ENCODE assay signal across 17 mouse cellular contexts in genomic region chr10:41204191-41204590, GRCm38 (mm10).
DNase-seq lines count a peak whose midpoint lies in the region; ATAC-seq and TF ChIP-seq lines count a peak whose summit lies in the region.
"Had no signal": no experiment of that assay in that cellular context is flagged by ENCODE, and none has a peak within 500 bp of the region (broad histone marks: within the 10 kb centered on the region; RNA-seq: fewer than 3 reads in every experiment).

No protein-coding gene starts in this region.

- no peak for TF ChIP-seq CTCF in liver, postnatal 0 days (IDR thresholded peaks at IDR 0.05; ENCODE audit: low read depth)

- peak overlapping the region; percentile 46; the same call in 1 of the 2 replicates for H3K27ac ChIP-seq in heart, embryonic 12.5 days (ENCODE audit: poor library complexity, severe bottlenecking)
- peak overlapping the region; percentile 94 for H3K27ac ChIP-seq in liver, embryonic 11.5 days (ENCODE audit: low read depth, low read length)
- H3K27ac ChIP-seq in liver, postnatal 0 days (ENCODE audit: low read depth), result peak overlapping the region; percentile 93
- H3K27ac ChIP-seq: kidney, postnatal 0 days; layer of hippocampus, adult 2 months; limb, embryonic 15.5 days; midbrain, embryonic 15.5 days had no signal

- no peak overlapping the region for H3K4me2 ChIP-seq in heart, embryonic 12.5 days
- peak overlapping the region; percentile 59 for H3K4me2 ChIP-seq in liver, embryonic 11.5 days
- H3K4me2 ChIP-seq in liver, postnatal 0 days (ENCODE audit: low read depth, low read length), result peak overlapping the region; percentile 36
- H3K4me2 ChIP-seq: limb, embryonic 15.5 days; midbrain, embryonic 15.5 days had no signal

- no peak for TF ChIP-seq EP300 in liver, postnatal 0 days (IDR thresholded peaks at IDR 0.05; ENCODE audit: low read depth)

- H3K4me1 ChIP-seq in heart, embryonic 12.5 days (replicated peaks), result peaks cover 10% of the 10 kb centered on the region
- peaks cover 33% of the 10 kb centered on the region for H3K4me1 ChIP-seq in liver, embryonic 11.5 days (replicated peaks; ENCODE audit: control insufficient read depth, insufficient read depth, low read length)
- peaks cover 31% of the 10 kb centered on the region for H3K4me1 ChIP-seq in liver, postnatal 0 days (ENCODE audit: insufficient read depth)
- H3K4me1 ChIP-seq: limb, embryonic 15.5 days had no signal

- no peak for ATAC-seq in heart, embryonic 12.5 days (ENCODE audit: insufficient number of reproducible peaks, low FRiP score)
- ATAC-seq in liver, embryonic 11.5 days (replicated peaks; ENCODE audit: low FRiP score), result no peak
- no peak for ATAC-seq in liver, postnatal 0 days
- ATAC-seq: midbrain, embryonic 15.5 days had no signal

- 24% methylated on average over 5 of the region's 5 CpGs for WGBS in heart, embryonic 12.5 days
- WGBS in liver, embryonic 11.5 days, result 50% methylated on average over 5 of the region's 5 CpGs
- WGBS in liver, postnatal 0 days (ENCODE audit: insufficient replicate concordance), result 43% methylated on average over 5 of the region's 5 CpGs

- no peak for DNase-seq in heart, adult 8-10 months (ENCODE audit: low spot score)
- peak; percentile 8 for DNase-seq in ovary, postnatal 36 days (ENCODE audit: low spot score)
- DNase-seq in ovary, postnatal 10 days (ENCODE audit: low spot score), result no peak
- DNase-seq in liver, embryonic 11.5 days (ENCODE audit: low spot score), result no peak
- DNase-seq in liver, postnatal 0 days, result no peak
- no peak for DNase-seq in adrenal gland, adult 18-20 months (ENCODE audit: low spot score in 2 of 2)
- DNase-seq: adrenal gland, adult 8-10 months; cerebellum, adult 11-12 months; gastrocnemius, postnatal 25 days; kidney, adult 18-20 months; right cerebral cortex, adult 18-20 months; thymus, postnatal 25 days had no signal

- no peak overlapping the region for H3K9ac ChIP-seq in heart, embryonic 12.5 days
- peak overlapping the region; percentile 17 for H3K9ac ChIP-seq in liver, embryonic 11.5 days (ENCODE audit: low read depth, low read length)
- peak overlapping the region; percentile 50 for H3K9ac ChIP-seq in liver, postnatal 0 days (replicated peaks)
- H3K9ac ChIP-seq: limb, embryonic 15.5 days; midbrain, embryonic 15.5 days had no signal

- no peaks in the 10 kb centered on the region for H3K27me3 ChIP-seq in heart, embryonic 12.5 days (replicated peaks)
- H3K27me3 ChIP-seq in liver, embryonic 11.5 days (replicated peaks; ENCODE audit: control insufficient read depth, insufficient read depth, low read length), result no peaks in the 10 kb centered on the region
- no peaks in the 10 kb centered on the region for H3K27me3 ChIP-seq in liver, postnatal 0 days (ENCODE audit: insufficient read depth, low read length)
- H3K27me3 ChIP-seq: limb, embryonic 15.5 days; midbrain, embryonic 15.5 days had no signal

- H3K9me3 ChIP-seq in heart, embryonic 12.5 days (replicated peaks), result no peaks in the 10 kb centered on the region
- no peaks in the 10 kb centered on the region for H3K9me3 ChIP-seq in liver, embryonic 11.5 days (ENCODE audit: control insufficient read depth, low read length)
- H3K9me3 ChIP-seq in liver, postnatal 0 days (ENCODE audit: low read length), result no peaks in the 10 kb centered on the region
- H3K9me3 ChIP-seq: limb, embryonic 15.5 days; midbrain, embryonic 15.5 days had no signal

- no peak overlapping the region for H3K4me3 ChIP-seq in heart, embryonic 12.5 days
- H3K4me3 ChIP-seq in liver, embryonic 11.5 days (ENCODE audit: low read depth, low read length), result no peak overlapping the region
- no peak overlapping the region for H3K4me3 ChIP-seq in liver, postnatal 0 days (ENCODE audit: low read depth, low read length)
- H3K4me3 ChIP-seq: layer of hippocampus, adult 2 months; limb, embryonic 15.5 days; midbrain, embryonic 15.5 days had no signal

- no peaks in the 10 kb centered on the region for H3K36me3 ChIP-seq in heart, embryonic 12.5 days
- no peaks in the 10 kb centered on the region; the same call in 1 of the 2 replicates for H3K36me3 ChIP-seq in liver, embryonic 11.5 days (ENCODE audit: control insufficient read depth, insufficient read depth, low read length)
- H3K36me3 ChIP-seq in liver, postnatal 0 days (replicated peaks; ENCODE audit: insufficient read depth, low read length), result no peaks in the 10 kb centered on the region
- H3K36me3 ChIP-seq: limb, embryonic 15.5 days; midbrain, embryonic 15.5 days had no signal
